Mouse (Mus musculus) urinary bladder, postnatal 14 days (tissue): ENCODE data around the gene Trpt1.

Experiments used
- DNase-seq: peaks from one replicate; pipeline ENCODE4 v3.0.0; 2021; ENCODE audit warnings: low spot score

Trpt1 gene

GRCm38 (mm10) chr19:7044706-7045105, 48.8 kb downstream of the Trpt1 start:
- DNase-seq = no peak
